Mouse (Mus musculus): Measurements from ENCODE around the gene Cmip. TPM values are rescaled to one million over a fixed set of nuclear protein-coding genes. Genes with fewer than 3 reads are reported as not detected.

The Cmip gene
- polyA plus RNA-seq, 1 experiment from 2014 or later = 9.8 TPM

DNA sequence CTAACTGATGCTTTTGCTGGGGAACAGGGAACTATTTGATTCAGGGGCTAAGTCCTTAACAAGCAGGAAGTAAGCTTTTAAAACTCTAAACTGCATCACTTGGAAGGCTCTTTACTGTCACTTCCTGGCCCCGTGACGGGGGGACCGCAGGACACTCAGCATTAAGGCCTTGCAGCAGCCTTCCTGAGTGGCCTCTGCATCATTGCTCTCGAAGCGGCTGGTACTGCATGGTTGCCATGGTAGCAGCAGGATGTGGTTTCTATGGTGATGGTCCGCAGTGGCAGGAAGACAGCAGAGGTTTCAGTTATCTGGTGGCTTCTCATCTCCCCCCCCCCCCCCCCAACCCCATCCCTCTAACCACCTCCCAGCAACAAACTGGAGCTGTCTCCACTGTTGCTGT lies 65.2 kb downstream of the Cmip start:
- peak; percentile 27 for DNase-seq (ENCODE audit: extremely low spot score, low spot score)
- Histone ChIP-seq H3K4me3 (no peak overlapping the region), H3K9me3 (no peaks in the 10 kb centered on the region), H3K4me1 (peaks cover 37% of the 10 kb centered on the region), H3K27ac (no peak overlapping the region), H3K27me3 (ENCODE audit: poor library complexity, severe bottlenecking) (no peaks in the 10 kb centered on the region), H3K36me3 (replicated peaks) (peaks cover 16% of the 10 kb centered on the region; the same call in 1 of the 2 replicates)
- WGBS = 71% methylated on average over 6 of the region's 6 CpGs

- H3K9me3 ChIP-seq = no peaks in the 10 kb centered on the region
- H3K27me3 ChIP-seq (ENCODE audit: poor library complexity, severe bottlenecking) = no peaks in the 10 kb centered on the region
- no peak overlapping the region for H3K4me3 ChIP-seq
- DNase-seq (ENCODE audit: extremely low spot score, low spot score) = no peak
- H3K36me3 ChIP-seq (replicated peaks) = peaks cover 16% of the 10 kb centered on the region; the same call in 1 of the 2 replicates
- peaks cover 45% of the 10 kb centered on the region for H3K4me1 ChIP-seq
- H3K27ac ChIP-seq = peak overlapping the region; percentile 60
- 74% methylated on average over 8 of the region's 8 CpGs for WGBS
These were observed 65.9 kb downstream of the Cmip start for GRCm38 (mm10) chr8:117322715-117323310.

GRCm38 (mm10) chr8:117324821-117325220 lies 68.0 kb downstream of the Cmip start:
- Histone ChIP-seq H3K4me3 (no peak overlapping the region), H3K4me1 (peaks cover 53% of the 10 kb centered on the region), H3K36me3 (replicated peaks) (peaks cover 12% of the 10 kb centered on the region; the same call in 1 of the 2 replicates), H3K27ac (no peak overlapping the region), H3K27me3 (ENCODE audit: poor library complexity, severe bottlenecking) (no peaks in the 10 kb centered on the region), H3K9me3 (no peaks in the 10 kb centered on the region)
- WGBS = 95% methylated on average over 9 of the region's 9 CpGs
- DNase-seq (ENCODE audit: extremely low spot score, low spot score) = no peak

- Histone ChIP-seq H3K4me3 (no peak overlapping the region), H3K9me3 (no peaks in the 10 kb centered on the region), H3K4me1 (peaks cover 43% of the 10 kb centered on the region), H3K27me3 (ENCODE audit: poor library complexity, severe bottlenecking) (no peaks in the 10 kb centered on the region), H3K27ac (no peak overlapping the region), H3K36me3 (replicated peaks) (peaks cover 12% of the 10 kb centered on the region; the same call in 1 of the 2 replicates)
- DNase-seq (ENCODE audit: extremely low spot score, low spot score) = no peak
- 94% methylated on average over 5 of the region's 5 CpGs for WGBS
These were observed 69.9 kb downstream of the Cmip start for GRCm38 (mm10) chr8:117326735-117327134.

DNA sequence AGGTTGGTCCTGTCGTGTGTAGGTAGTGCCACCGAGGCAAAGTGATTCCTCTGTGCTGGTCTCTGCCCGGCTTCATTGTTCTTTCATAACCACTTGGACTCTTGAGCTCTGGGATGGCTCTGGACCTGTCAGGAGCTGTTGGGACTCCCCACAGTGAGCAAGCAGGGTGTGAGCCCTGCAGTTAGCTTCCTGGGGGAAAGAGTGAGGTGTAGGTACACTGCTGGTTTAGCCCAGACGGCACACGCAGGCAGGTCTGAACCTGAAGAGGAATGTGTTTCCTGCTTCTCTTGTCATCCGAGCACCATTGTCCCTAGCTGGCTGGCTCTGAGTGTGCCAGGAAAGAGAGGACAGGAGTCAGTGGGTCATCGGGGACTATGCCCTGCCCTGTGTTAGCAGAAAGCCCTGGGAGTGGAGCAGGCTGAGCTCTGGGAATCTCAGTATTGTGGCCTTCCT lies 70.5 kb downstream of the Cmip start:
- Histone ChIP-seq H3K27ac (peak overlapping the region; percentile 56), H3K4me3 (no peak overlapping the region), H3K36me3 (replicated peaks) (peaks cover 12% of the 10 kb centered on the region; the same call in 1 of the 2 replicates), H3K9me3 (no peaks in the 10 kb centered on the region), H3K27me3 (ENCODE audit: poor library complexity, severe bottlenecking) (no peaks in the 10 kb centered on the region), H3K4me1 (peaks cover 39% of the 10 kb centered on the region)
- 53% methylated on average over 7 of the region's 7 CpGs for WGBS
- DNase-seq (ENCODE audit: extremely low spot score, low spot score) = no peak

GRCm38 (mm10) chr8:117328758-117329157 lies 71.9 kb downstream of the Cmip start:
- Histone ChIP-seq H3K27me3 (ENCODE audit: poor library complexity, severe bottlenecking) (no peaks in the 10 kb centered on the region), H3K4me3 (no peak overlapping the region), H3K27ac (0 out of 2 replicates have a peak overlapping the region, but pooled peaks have one; percentile 65), H3K9me3 (no peaks in the 10 kb centered on the region), H3K36me3 (replicated peaks) (peaks cover 12% of the 10 kb centered on the region; the same call in 1 of the 2 replicates), H3K4me1 (peaks cover 44% of the 10 kb centered on the region)
- DNase-seq (ENCODE audit: extremely low spot score, low spot score) = no peak
- WGBS = 85% methylated on average over 9 of the region's 9 CpGs

DNA sequence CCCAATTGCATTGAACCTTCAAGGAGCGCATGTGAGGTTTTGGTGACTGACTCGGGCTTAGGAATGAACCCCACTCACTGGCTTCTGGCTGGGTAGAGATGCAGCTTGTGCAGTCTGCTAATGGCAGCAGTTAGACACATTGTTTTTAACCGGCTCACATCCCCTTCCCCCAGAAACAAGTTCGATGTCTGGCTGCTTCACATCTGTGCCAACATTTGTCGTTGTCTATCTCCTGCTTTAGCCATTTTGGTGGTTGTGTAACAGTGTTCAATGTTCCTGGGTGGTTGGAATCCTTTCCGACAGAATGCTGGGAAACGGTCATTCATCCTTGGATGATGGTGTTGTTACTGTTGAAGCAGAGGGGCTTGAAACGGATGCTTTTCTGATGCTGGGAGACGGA lies 72.3 kb downstream of the Cmip start:
- no peak for DNase-seq (ENCODE audit: extremely low spot score, low spot score)
- H3K27ac ChIP-seq = 0 out of 2 replicates have a peak overlapping the region, but pooled peaks have one; percentile 65
- 87% methylated on average over 9 of the region's 9 CpGs for WGBS
- H3K4me1 ChIP-seq = peaks cover 48% of the 10 kb centered on the region
- no peaks in the 10 kb centered on the region for H3K27me3 ChIP-seq (ENCODE audit: poor library complexity, severe bottlenecking)
- peaks cover 12% of the 10 kb centered on the region; the same call in 1 of the 2 replicates for H3K36me3 ChIP-seq (replicated peaks)
- H3K4me3 ChIP-seq = no peak overlapping the region
- H3K9me3 ChIP-seq = no peaks in the 10 kb centered on the region

DNA sequence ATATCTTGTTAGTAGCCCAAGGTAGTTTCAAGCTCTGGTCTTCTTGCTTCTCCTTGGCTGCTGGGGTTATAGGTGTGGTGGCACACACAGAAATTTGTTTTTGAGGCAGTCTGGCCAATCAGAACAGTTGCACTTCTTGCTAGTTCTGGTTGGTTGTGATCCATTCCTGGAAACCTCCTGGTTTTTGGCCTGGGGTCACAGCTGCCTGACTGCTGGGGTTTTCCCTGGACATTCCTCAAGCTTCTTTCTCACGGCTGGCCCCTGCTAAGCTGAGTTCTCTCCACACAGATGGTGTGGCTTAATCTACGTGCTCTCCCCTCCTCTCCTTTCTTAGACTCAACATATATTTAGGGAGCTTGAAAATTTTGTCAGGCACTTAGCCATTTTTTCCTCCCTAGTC lies 73.0 kb downstream of the Cmip start:
- Histone ChIP-seq H3K27me3 (ENCODE audit: poor library complexity, severe bottlenecking) (no peaks in the 10 kb centered on the region), H3K36me3 (replicated peaks) (peaks cover 7% of the 10 kb centered on the region; the same call in 1 of the 2 replicates), H3K4me1 (peaks cover 56% of the 10 kb centered on the region), H3K27ac (no peak overlapping the region), H3K9me3 (no peaks in the 10 kb centered on the region), H3K4me3 (no peak overlapping the region)
- WGBS = 52% methylated on average over 2 of the region's 2 CpGs
- DNase-seq (ENCODE audit: extremely low spot score, low spot score) = no peak

DNA sequence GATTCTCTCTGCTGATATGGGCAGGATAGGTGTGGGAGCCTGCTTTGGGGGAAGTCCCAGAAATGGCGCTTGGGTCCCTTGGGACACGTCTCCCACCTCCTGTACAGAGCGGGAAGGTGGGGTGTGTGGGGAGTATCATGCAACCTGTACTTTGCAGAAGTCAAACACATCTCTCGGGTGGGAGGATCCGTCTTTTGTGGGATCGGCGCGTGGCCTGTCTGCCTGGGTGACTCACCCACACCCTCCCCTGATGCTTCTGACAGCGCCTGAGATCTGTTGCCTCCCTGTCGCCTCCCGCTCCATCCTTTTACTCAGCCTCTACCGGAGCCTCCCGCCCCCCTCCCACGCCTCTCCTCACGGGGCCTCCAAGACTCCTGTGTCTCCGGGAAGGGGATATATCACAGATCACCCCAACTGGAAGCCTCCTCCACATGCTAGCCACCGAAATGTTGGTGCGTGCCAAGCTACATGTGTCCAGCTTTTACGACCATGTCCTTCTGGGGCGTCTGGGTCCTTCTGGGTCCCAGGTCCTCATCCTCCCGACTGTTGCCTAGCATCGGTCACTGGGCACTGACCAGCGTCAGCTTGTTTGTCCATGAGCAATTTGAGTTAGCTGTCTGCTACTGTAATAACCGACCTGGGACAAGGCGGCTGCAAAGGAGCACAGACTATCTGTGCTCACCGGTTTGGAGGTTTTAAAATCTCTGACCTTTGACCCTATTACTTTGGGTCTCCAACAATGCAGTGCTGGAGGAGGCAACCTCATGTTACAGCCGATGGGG lies 75.6 kb downstream of the Cmip start:
- Histone ChIP-seq H3K4me1 (peaks cover 62% of the 10 kb centered on the region), H3K9me3 (no peaks in the 10 kb centered on the region), H3K4me3 (no peak overlapping the region), H3K36me3 (replicated peaks) (no peaks in the 10 kb centered on the region), H3K27me3 (ENCODE audit: poor library complexity, severe bottlenecking) (no peaks in the 10 kb centered on the region), H3K27ac (no peak overlapping the region)
- WGBS = 93% methylated on average over 27 of the region's 27 CpGs
- DNase-seq (ENCODE audit: extremely low spot score, low spot score) = no peak

GRCm38 (mm10) chr8:117333619-117334018 lies 76.8 kb downstream of the Cmip start:
- Histone ChIP-seq H3K27ac (peak overlapping the region; percentile 65), H3K9me3 (no peaks in the 10 kb centered on the region), H3K36me3 (replicated peaks) (no peaks in the 10 kb centered on the region), H3K27me3 (ENCODE audit: poor library complexity, severe bottlenecking) (no peaks in the 10 kb centered on the region), H3K4me3 (no peak overlapping the region), H3K4me1 (peaks cover 63% of the 10 kb centered on the region)
- 54% methylated on average over 6 of the region's 6 CpGs for WGBS
- no peak for DNase-seq (ENCODE audit: extremely low spot score, low spot score)

- no peak for DNase-seq (ENCODE audit: extremely low spot score, low spot score)
- Histone ChIP-seq H3K27ac (peak overlapping the region; percentile 77), H3K4me1 (peaks cover 65% of the 10 kb centered on the region), H3K9me3 (no peaks in the 10 kb centered on the region), H3K4me3 (no peak overlapping the region), H3K36me3 (replicated peaks) (no peaks in the 10 kb centered on the region), H3K27me3 (ENCODE audit: poor library complexity, severe bottlenecking) (no peaks in the 10 kb centered on the region)
- WGBS = 73% methylated on average over 10 of the region's 10 CpGs
These were observed 77.3 kb downstream of the Cmip start for GRCm38 (mm10) chr8:117334058-117334747.

DNA sequence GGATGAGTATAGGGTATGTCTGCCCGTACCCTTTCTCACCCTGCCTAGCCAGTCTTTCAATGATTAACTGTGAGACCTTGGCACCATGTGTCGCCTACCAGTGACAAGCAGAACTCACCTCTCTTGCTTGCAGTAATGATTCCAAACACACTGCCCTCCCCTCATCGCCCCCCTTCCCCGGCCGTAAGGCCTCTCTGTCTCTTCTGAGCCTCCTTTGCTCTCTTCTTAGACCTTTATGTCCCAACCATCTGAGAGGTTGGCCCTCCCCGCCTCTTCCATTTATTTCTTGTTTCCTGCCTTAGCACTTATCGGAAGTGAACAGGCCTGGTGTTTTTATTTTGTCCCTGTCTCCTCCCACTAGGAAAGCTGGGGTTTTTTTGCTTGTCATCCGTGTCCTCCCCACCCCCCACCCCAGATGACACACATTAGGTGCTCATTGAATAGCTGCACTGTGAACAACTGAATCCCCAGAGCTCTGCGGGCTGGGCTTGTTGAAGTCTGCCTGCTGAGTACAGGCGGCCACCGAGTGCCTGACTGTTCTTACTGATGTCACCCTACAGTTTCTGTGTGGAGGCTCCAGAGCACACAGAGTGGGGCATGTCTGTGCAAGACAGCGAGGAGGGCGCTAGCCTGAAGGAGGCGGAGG lies 78.0 kb downstream of the Cmip start:
- H3K27ac ChIP-seq = peak overlapping the region; percentile 77
- no peaks in the 10 kb centered on the region for H3K9me3 ChIP-seq

More for the DNA sequence above, 78.0 kb downstream of the Cmip start:
- H3K27me3 ChIP-seq (ENCODE audit: poor library complexity, severe bottlenecking) = no peaks in the 10 kb centered on the region
- no peak overlapping the region for H3K4me3 ChIP-seq
- peaks cover 65% of the 10 kb centered on the region for H3K4me1 ChIP-seq
- H3K36me3 ChIP-seq (replicated peaks) = no peaks in the 10 kb centered on the region
- DNase-seq (ENCODE audit: extremely low spot score, low spot score) = no peak
- WGBS = 62% methylated on average over 14 of the region's 14 CpGs

Measured in forebrain, embryonic 10.5 days (tissue).